Mouse (Mus musculus): Measurements from ENCODE around the gene Adat3.

Adat3 gene

DNA sequence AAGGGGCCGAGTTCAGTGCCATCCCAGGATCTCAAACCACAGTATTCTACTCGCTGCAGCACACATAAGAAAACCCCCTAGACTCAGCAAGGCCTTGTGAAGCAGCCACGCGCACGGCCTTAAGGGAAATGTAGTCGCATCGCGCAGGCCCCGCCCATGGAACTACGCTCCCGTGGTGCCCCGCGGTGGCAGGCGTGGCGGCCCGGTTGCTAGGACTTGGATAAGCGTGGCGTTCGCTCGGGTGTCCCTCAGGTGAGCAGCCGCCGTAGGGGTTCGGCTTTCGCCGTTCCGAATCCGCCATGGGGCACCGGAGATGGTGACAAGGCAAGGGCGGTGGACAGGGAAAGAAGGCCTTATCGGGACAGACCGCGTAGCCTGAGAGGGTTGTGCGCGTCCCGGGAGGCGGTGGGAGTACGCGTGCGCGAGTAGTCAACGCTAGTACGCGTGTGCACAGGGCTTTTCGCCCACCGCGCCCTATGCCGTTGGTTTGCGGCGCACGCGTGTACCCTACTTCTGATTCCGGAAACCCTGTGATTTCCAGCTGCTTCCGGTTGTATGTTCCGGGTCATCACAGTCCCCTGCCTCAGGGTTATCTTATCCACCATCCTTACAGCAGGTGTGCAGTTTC is at the start of gene Adat3, which contains the start of gene Scamp4:
Adat3 (plus strand) TSS at position 183 of the 628 bp plus-strand sequence.
Scamp4 (plus strand) TSS at position 175 of the 628 bp plus-strand sequence.
- DNase-seq (ENCODE audit: low spot score): peak; percentile 87

DNA sequence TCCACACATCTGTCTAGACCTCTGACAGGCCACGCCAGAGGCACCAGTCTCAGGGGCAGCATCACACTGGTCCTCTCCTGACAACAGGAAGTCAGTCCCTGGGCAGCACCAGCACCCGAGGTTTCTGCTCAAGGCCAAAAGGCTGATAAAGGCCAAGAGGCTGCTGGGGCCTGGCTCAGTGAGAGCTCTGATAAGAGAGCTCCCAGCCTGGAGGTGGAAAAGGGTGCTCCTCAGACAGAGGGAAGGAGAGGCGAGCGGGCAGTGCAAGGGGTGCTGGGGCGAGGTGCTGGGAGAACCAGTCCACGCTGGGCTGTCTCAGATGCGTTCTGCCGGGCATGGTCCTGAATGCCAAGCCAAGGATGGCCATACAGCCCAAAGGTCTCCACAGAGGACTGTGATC is 49.1 kb upstream of the Adat3 start:
- peak; percentile 75 for DNase-seq (ENCODE audit: low spot score)

DNA sequence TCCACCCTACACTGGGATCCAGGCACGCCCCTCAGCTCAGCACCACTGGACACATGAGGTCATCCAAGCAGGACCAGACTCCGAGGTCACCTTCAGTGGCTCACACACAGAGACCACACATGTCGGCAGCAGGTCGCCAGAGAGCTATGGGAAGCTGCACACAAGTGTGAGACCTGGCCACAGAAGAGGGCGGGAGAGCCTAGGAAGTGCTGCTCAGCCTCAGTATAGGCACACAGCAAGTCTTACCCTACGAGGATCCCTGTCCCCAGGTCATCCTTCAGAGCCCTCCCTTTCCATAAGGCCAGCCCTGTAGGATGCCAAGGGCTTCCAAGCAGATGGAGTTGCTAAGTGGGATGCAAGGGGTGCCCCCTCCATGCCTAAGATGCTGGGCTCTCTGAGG is 48.7 kb upstream of the Adat3 start:
- DNase-seq (ENCODE audit: low spot score): no peak

GRCm38 (mm10) chr10:80557346-80557965 is 45.2 kb upstream of the Adat3 start:
- peak; percentile 60 for DNase-seq (ENCODE audit: low spot score)

DNA sequence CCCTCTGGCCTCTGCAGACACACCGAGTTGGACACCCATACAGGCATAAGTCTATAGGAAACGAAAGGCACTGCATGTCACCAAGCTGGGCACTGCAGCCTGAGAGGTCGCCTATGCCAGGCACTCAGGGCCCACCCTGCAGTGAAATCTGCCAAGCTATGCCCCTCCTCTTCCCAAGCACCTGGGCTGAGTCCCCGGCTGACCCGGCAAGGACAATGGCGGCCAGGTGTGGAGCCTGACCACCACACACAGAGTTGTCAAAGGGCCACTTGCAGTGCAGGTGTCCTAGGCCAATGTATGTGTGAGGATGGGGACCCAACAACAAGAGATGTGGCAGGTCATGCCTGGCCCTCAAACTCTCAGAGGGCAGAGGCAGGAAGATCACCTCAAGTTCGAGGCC is 43.2 kb upstream of the Adat3 start:
- no peak for DNase-seq (ENCODE audit: low spot score)

GRCm38 (mm10) chr10:80560621-80561020 is 42.1 kb upstream of the Adat3 start:
- no peak for DNase-seq (ENCODE audit: low spot score)

GRCm38 (mm10) chr10:80561116-80561944 is 41.4 kb upstream of the Adat3 start, which contains the start of gene Rexo1:
Rexo1 (minus strand) TSS chr10:80561560.
- peak; percentile 82 for DNase-seq (ENCODE audit: low spot score)

GRCm38 (mm10) chr10:80566375-80567092 is 36.1 kb upstream of the Adat3 start:
- DNase-seq (ENCODE audit: low spot score): no peak

DNA sequence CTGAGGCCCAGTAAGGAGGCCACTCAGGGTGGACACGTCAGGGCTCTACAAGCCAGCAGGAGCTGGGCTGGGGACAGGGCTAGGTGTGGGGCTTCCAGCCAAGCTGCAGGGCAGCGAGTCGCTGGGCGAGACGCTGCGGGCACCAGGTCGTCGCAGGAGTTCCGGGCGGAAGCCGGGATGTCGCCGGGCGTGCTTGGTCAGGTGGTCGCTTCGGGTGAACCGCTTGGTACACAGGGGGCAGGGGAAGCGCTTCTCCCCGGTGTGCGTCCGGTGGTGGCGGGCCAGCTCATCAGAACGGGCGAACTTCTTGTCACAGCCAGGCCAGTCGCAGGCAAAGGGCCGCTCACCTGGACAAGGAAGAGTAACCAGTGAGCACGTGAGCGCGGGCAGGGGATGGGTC is 33.8 kb upstream of the Adat3 start:
- no peak for DNase-seq (ENCODE audit: low spot score)

DNA sequence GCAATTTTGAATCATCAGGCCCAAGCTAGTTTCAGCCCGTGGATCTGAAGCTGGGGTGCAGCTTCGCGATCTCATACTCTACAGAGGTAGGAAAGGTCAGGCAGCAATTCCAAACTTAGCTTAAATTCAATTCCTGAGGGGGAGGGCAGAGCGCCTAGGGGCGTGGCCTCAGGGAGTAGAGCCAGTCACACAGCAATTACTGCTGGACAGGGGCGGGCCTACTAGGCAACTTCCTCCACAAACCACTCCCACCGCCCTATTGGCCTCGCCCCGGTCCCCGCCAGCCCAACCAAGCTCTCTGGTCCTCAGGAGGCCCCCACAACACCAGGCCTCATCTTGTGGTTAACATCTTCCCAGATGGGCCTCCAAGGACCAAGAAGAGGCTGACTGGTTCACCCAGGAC is 33.0 kb upstream of the Adat3 start:
- DNase-seq (ENCODE audit: low spot score): no peak

DNA sequence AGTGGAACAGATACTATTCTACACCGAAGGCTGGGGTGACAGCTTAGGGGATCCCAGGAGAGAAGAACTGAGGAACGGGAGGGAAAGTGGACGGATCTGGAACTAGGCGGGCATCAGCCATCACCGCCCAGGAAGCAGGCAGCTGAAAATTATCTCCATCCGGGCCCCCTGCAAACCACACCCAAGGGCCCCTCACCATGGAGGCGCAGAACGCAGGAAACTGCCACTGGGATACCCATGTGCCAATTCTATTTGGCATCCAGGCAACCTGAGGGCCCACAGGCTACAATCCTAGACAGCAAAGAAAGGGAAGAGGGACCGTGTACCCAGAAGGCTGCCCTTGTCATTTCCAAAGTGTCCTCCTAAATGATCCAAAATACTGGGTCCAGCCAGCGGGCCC is 32.3 kb upstream of the Adat3 start:
- DNase-seq (ENCODE audit: low spot score): no peak

DNA sequence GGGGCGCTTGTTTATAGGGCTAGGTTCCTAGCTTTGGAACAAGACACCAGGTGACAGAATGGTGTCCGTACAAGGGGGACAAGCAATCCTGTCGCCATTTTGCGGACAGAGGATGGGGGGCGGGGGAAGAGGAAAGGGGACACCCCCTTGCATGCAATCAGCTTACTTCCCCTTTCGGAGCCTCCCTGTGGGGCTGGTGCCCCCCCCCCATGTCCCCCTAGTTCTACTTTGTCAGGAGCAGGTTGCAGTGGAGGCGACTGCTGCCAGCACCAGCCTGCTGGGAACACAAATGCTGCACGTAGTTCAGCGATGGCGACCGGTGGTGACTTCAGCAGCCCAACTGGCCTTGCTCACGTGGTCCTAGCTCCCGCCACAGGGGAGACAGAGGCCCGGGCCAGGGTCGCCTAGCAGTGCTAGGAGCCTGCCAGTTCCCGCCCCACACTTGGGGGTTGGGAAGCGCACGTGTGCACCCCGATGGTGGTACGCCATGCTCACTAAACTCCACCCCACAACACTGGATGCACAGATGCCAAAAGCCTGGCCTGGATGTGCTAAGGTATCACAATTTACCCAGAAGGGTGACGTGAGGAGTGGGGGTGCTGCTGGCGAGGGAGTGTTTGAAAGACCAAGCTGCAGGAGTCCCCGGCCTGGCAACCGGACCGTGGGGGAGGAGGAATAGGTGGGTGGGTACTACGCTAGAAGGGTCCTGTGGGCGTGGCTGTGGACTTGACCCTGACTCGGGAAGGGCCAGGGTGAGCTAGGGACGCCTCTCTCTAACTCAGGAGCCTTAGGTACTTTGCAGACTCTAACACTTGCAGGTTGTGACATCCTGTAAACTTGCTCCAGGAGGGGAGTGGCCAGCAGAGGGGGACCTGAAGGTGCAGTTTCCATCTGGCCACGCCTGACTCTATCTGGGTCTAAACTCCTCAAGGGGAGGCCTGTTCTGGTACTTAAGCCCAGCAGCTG is 31.5 kb upstream of the Adat3 start:
- no peak for DNase-seq (ENCODE audit: low spot score)

DNA sequence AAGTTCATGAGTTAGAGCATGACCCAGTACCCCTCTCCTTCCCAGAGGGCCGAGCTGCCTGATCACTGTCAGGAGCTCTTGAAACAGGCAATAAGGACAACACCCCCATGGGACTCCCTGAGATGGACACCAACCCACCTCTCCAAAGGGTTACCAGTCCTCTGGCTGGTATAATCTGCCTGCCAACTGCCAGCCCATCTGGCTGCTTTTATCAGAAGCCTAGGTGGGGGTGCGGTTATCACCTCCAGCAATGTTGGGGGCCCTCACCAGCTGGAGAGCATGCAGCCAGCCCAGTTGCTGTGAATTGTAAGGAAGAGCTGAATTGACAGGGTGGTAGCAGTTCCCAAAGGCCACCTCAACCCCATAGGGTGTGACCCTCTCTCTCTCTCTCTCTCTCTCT is 30.2 kb upstream of the Adat3 start:
- DNase-seq (ENCODE audit: low spot score): no peak

DNA sequence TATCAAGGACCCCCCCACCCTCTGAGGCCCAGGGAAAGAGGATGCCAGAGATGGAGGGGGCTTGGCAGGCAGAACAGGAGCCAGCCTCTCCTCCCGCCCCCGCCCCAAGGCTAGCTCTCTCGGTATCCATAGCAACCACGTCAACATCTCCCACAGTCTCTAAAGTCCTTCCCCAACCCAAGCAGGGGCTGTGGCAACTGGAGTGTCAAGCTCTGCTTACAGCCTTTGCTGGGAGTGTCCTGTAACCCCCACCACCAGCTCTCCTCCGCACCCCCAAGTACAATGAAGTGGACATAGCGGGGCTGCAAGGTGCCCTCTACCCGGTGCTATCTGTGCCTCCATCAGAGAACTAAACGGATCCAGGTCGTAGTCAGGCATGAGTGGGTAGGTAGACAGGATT is 28.7 kb upstream of the Adat3 start:
- DNase-seq (ENCODE audit: low spot score): no peak

DNA sequence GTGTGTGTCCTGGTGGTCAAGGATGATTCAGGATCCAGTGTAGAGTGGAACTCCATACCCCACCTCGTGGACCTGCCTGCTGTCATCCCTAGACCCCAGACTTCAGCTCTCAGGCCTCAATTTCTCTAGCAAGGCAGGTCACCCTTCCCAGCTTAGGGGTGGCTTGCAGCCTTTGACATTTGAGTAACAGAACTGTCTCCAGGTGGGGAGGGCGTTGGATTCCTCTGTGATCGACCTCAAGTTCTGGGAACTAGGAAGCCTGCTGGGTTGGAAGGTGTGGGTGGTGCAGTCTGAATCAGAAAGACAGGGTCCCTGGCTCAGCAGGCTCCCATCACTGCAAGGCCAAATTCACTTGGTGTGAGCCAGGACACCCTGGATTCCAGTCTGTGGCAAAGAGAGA is 27.8 kb upstream of the Adat3 start:
- no peak for DNase-seq (ENCODE audit: low spot score)

DNA sequence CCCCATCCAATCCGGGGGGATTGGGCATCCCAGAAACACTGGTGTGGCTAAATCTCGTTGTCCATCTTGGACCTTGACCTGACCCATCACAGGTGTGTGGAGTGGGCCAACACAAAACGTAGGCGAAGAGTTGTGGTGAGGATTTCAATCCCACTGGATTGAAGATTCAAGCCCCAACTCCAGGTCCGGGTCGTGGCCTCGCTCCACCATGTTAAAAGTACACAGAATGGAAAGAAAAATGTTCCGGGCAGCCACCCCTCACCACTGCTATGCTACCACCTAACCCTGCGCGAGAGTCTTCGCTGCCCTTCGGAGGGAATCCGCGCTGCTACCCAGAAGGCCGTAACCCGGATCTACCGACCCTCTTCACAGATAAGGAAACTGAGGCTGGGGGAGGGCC is 26.8 kb upstream of the Adat3 start:
- no peak for DNase-seq (ENCODE audit: low spot score)

- no peak for DNase-seq (ENCODE audit: low spot score)
These were observed 26.1 kb upstream of the Adat3 start for GRCm38 (mm10) chr10:80576351-80577194.

- DNase-seq (ENCODE audit: low spot score): peak; percentile 97
These were observed 25.2 kb upstream of the Adat3 start, which contains the start of gene Klf16 for GRCm38 (mm10) chr10:80577195-80578130. Klf16 (minus strand) TSS chr10:80577321.

Data from ovary, adult 18-20 months (tissue).